Mouse (Mus musculus) E14TG2a.4 (cell line): ENCODE measurements at regions not wholly inside any gene's neighbourhood (a gene's known extent, or its start where the extent isn't known, plus 50 kb on each side); places are given as distances from the start of the nearest gene placed in this dataset.

Source experiments
- CTCF ChIP-seq: conservative IDR thresholded peaks from 2 replicates; pipeline ENCODE4 v1.5.1; 2014; ENCODE audit warnings: low read length
- POU5F1 ChIP-seq: IDR thresholded peaks from 2 replicates; pipeline ENCODE4 v1.6.1; 2014; ENCODE audit warnings: low read length, borderline replicate concordance

GRCm38 (mm10) chr14:53876581-53876980 lies 377.3 kb downstream of the Dad1 start:
- no peak for TF ChIP-seq POU5F1
- no peak for TF ChIP-seq CTCF
